Mouse (Mus musculus) embryonic fibroblast, embryonic 13.5 days (primary cell): ENCODE results near the gene Dhh. TPM values are rescaled to one million over a fixed set of nuclear protein-coding genes. Genes with fewer than 3 reads are reported as not detected.

Experiments
- H3K27ac ChIP-seq: 2 replicates; pipeline ENCODE4 v1.5.1; 2012; ENCODE audit warnings: low read length, control low read depth, inconsistent platforms; ENCODE audit not compliant: insufficient read depth
- H3K4me1 ChIP-seq: 2 replicates; pipeline ENCODE4 v1.6.1; 2011; ENCODE audit warnings: low read length; ENCODE audit not compliant: control insufficient read depth, insufficient read depth
- H3K4me3 ChIP-seq: 2 replicates; pipeline ENCODE4 v1.5.1; 2011; ENCODE audit warnings: mild to moderate bottlenecking, control low read depth, low read length; ENCODE audit not compliant: insufficient read depth
- CTCF ChIP-seq: IDR thresholded peaks from 2 replicates; pipeline ENCODE4 v1.5.1; 2011; ENCODE audit warnings: mild to moderate bottlenecking, control low read depth, low read length, moderate library complexity, borderline replicate concordance; ENCODE audit not compliant: insufficient read depth
- POLR2A ChIP-seq: IDR thresholded peaks from 2 replicates; pipeline ENCODE4 v1.6.1; 2011; ENCODE audit warnings: low read depth, mild to moderate bottlenecking, control low read depth, low read length, moderate library complexity
- polyA plus RNA-seq: library from polyadenylated mRNA; stranded (reverse); fragments of >200 nt; gene quantifications from 2 replicates; pipeline ENCODE4 v1.2.4, GENCODE M21; 2011; ENCODE audit warnings: low read depth; ENCODE audit not compliant: missing spikeins, insufficient read length

The Dhh gene
- polyA plus RNA-seq, 1 experiment: 0.14 TPM

GRCm38 (mm10) chr15:98893940-98894745 lies 4.2 kb downstream of the Dhh start, which contains the start of gene Rhebl1:
Gene Rhebl1 (minus strand): TSS chr15:98894540.
- Histone ChIP-seq H3K4me1 (peaks cover 4% of the 10 kb centered on the region; the same call in 1 of the 2 replicates), H3K4me3 (peak within 1 kb of the TSS; percentile 31), H3K27ac (no peak within 1 kb of the TSS)
- TF ChIP-seq POLR2A (0 out of 2 replicates have a peak, but pooled peaks have one; percentile 34), CTCF (no peak)

- TF ChIP-seq POLR2A (no peak), CTCF (no peak)
- peaks cover 4% of the 10 kb centered on the region; the same call in 1 of the 2 replicates for H3K4me1 ChIP-seq
- no peak overlapping the region for H3K27ac ChIP-seq
- no peak overlapping the region for H3K4me3 ChIP-seq
Measured at GRCm38 (mm10) chr15:98893036-98893435, 5.3 kb downstream of the Dhh start.

DNA sequence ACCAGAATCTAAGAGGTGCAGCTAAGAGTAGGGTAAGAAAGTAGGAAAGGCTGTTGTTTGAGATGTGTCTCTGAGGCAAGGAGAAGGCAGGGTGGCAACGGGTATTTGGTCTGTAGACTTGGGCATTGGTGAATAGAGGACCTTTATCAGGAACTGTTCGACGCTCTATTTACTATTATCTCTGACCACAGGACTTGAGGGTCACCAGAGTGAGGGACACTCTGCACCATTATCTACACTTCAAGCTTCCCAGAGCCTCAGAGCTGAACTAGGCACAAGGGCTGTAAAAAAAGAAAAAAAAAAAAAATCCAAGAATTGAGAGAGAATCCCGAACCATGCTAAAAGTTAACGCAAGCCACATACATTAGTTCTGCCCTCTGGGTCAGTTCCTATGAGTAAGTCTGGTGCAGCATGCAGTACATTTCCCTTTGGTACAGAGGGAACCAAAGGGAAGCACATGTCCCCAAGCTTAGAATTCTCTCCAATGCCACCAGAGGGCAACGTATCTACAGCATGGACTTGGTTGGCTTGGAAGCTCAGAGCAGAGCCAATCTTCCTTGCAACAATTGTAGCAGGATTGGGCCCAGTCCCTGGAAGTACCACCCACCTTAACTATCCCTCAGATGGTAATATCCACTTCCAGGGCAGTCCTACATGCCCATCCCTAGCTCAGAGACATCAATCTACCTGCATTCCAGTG lies 6.3 kb downstream of the Dhh start:
- no peak overlapping the region for H3K27ac ChIP-seq
- TF ChIP-seq CTCF (peak; percentile 45; the same call in 1 of the 2 replicates), POLR2A (no peak)
- H3K4me1 ChIP-seq: no peaks in the 10 kb centered on the region; the same call in 1 of the 2 replicates
- no peak overlapping the region for H3K4me3 ChIP-seq

GRCm38 (mm10) chr15:98891198-98891742 lies 7.1 kb downstream of the Dhh start:
- Histone ChIP-seq H3K4me3 (no peak overlapping the region), H3K4me1 (no peaks in the 10 kb centered on the region; the same call in 1 of the 2 replicates), H3K27ac (no peak overlapping the region)
- TF ChIP-seq POLR2A (no peak), CTCF (no peak)

DNA sequence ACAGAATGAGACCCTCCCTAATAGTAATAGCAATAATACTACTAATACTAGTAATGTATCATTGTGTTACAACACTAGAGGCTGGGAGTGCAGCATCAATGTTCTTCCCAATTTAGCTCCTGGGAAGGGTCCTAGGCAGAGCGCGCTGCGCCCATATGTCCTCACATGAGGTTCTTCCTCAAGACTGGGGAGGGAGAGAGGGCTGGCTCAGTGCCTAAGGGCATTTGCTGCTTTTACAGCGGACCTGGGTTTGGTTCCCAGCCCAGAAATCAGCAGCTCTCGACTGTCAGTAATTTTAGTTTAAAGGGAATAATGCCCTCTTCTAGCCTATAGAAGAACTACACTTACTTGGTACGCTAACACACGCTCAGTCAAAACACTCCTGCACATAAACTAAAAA lies 10.8 kb downstream of the Dhh start:
- TF ChIP-seq CTCF (no peak), POLR2A (no peak)
- Histone ChIP-seq H3K4me1 (no peaks in the 10 kb centered on the region), H3K27ac (no peak overlapping the region), H3K4me3 (no peak overlapping the region)

GRCm38 (mm10) chr15:98886667-98887387 lies 11.5 kb downstream of the Dhh start:
- no peaks in the 10 kb centered on the region for H3K4me1 ChIP-seq
- no peak for TF ChIP-seq POLR2A
- no peak for TF ChIP-seq CTCF
- H3K4me3 ChIP-seq: no peak overlapping the region
- no peak overlapping the region for H3K27ac ChIP-seq

DNA sequence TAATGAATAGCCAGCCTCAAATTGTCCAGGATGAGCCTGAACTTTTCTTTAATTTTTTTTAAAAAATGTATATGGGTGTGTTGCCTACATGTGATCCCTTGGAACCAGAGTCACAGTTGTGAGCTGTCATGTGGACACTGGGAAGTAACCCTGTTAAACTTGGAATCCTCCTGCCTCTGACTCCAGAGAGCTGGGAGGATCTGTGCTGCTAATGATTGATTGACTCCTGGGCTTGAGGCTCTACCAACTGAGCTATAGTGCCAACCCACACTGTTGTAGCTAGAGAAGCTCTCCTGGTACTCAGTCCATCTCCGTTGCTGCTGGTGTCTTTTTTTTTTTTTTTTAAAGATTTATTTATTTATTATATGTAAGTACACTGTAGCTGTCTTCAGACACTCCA lies 14.2 kb downstream of the Dhh start:
- no peaks in the 10 kb centered on the region for H3K4me1 ChIP-seq
- no peak overlapping the region for H3K27ac ChIP-seq
- TF ChIP-seq POLR2A: no peak
- no peak for TF ChIP-seq CTCF
- H3K4me3 ChIP-seq: no peak overlapping the region

GRCm38 (mm10) chr15:98883661-98884060 lies 14.7 kb downstream of the Dhh start:
- H3K4me1 ChIP-seq: no peaks in the 10 kb centered on the region
- H3K4me3 ChIP-seq: no peak overlapping the region
- TF ChIP-seq CTCF (no peak), POLR2A (no peak)
- H3K27ac ChIP-seq: no peak overlapping the region

DNA sequence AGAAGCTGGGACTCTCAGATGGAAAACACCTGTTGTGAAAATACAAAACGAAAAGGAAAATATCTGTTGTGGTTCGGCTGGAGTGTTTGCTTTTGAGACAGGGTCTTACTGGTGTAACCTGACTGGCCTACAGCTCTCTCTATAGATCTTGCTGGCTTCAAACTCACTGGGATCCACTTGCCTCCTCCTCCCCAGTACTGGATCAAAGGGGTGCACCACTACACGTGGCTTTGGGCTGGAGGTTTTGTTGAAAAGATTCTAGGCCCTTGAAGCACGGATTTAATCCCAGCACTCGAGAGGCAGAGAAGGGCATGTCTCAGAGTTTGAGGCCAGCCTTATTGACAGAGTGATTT lies 16.7 kb downstream of the Dhh start:
- TF ChIP-seq POLR2A (no peak), CTCF (no peak)
- H3K4me3 ChIP-seq: peak overlapping the region; percentile 14; the same call in 1 of the 2 replicates
- no peak overlapping the region for H3K27ac ChIP-seq
- no peaks in the 10 kb centered on the region for H3K4me1 ChIP-seq
